Mouse (Mus musculus) G1E-ER4 (cell line): ENCODE results near the gene Zeb2. TPM values are rescaled to one million over a fixed set of nuclear protein-coding genes. Genes with fewer than 3 reads are reported as not detected.

Experiments used
- GATA1 ChIP-seq: IDR thresholded peaks from one replicate; pipeline ENCODE4 v1.8.0; 2012; ENCODE audit warnings: low read length, inconsistent platforms
- polyA plus RNA-seq: library from polyadenylated mRNA; stranded (reverse); fragments of >175 nt; gene quantifications from 2 replicates; pipeline ENCODE4 v1.2.3, GENCODE M21; 2012

Gene Zeb2
- polyA plus RNA-seq, 1 experiment = 7.6 TPM

DNA sequence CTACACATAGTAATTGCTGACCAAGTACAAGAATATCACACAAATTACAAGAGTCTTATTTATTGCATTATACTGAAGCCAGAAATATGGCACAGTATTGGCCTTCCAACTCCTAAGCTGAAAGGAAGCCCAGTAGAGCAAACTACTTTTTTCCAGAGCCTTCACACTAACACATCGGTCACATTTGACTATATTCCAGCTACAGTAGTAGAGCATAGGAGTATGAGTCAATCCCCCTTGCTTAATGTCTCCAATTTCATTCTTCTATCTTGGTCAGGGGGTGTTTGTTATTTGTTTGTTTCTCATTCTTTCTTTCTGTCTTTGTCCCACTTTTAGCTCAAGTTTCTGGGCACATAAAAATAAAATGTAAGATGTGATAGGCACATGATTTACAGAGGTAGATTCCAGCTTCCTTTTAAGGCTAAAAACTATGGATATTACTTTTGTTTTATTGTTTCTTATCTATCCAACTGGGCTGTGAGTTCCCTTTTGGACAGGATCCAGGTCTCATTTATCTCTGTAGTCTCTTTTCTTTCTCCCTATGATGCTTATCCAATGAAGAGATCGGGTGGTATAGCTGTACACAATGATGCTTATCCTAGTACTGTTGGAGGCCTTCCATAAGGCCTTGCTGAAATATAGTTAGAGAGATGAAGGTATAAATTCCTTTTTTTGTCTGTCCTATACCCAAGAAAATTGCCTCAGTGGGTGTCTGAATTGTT, 151.2 kb downstream of the Zeb2 start:
- TF ChIP-seq GATA1 = no peak

- no peak for TF ChIP-seq GATA1
These were observed 154.6 kb downstream of the Zeb2 start for GRCm38 (mm10) chr2:44962620-44963019.

DNA sequence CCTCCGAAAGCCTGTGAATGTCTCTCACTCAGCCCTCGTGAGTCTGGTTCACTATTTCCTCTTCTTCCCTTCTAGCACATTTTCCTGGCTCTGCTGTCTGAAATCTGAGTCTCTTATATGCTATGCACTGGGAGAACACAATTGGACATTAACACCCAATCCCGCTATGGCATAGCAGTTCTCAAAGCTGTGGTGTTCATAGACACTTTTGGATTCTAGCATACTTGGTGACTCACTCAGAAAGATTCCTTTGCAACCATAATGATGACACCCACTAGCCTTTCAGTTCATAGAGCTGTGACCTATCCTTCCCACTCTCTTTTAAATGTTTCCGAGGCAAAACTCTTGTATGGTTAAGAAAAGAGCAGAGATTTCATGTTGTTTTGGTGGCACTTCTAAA, 156.0 kb downstream of the Zeb2 start:
- no peak for TF ChIP-seq GATA1

GRCm38 (mm10) chr2:44960561-44960960, 156.6 kb downstream of the Zeb2 start:
- TF ChIP-seq GATA1 = no peak

DNA sequence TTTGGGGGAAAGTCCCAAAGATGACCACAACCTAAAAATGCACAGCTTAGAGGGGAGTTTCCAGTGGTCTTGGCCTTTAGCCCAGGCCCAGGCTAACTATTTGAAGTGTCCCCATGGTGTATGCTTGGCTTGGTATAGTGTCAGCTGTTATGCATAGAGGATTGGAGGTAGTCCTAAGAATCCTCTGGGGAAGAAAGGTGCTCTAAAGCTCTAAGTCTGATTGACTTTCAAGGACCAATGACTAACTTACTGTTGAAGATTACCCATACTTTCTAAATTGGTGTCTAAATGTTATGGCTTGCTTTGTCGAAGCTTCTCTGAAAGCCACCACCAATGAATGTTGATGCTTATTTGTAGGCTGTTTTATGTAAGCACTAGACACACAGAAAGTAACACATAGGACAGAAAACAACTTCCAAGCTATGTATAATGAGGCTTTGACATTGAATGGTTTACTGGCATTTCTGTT, 159.8 kb downstream of the Zeb2 start:
- TF ChIP-seq GATA1 = no peak

GRCm38 (mm10) chr2:44956232-44956631, 161.0 kb downstream of the Zeb2 start:
- no peak for TF ChIP-seq GATA1

- TF ChIP-seq GATA1 = no peak
These were observed 161.7 kb downstream of the Zeb2 start for GRCm38 (mm10) chr2:44955506-44955905.

- no peak for TF ChIP-seq GATA1
These were observed 163.0 kb downstream of the Zeb2 start for GRCm38 (mm10) chr2:44954180-44954579.

GRCm38 (mm10) chr2:44952830-44953422, 164.3 kb downstream of the Zeb2 start:
- TF ChIP-seq GATA1 = no peak

DNA sequence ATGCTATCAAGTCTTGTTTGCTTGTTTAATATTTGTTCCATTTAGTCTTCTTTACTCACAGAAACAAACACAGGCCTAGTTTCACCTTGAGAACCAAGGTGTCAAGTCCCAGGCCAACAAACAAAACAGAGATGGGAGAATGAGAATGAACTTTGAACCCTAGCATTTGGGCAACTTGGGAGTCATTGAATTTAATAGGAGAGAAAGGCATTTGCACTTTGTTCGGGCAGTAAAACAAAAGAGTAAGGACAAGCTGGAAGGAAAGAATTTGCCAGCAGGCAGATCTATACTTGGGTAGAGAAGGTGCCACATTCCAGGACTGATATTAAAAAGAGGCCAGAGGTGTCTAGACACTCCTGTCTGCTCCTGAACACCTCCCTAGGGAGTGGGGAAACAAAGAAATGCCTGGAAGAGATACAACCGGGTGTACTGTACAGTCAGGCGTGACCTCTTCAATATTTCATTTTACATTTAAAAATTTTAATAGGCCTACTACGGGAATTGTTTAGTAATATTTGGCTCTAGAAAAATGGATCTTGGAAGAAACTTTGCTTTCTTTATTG, 165.5 kb downstream of the Zeb2 start:
- TF ChIP-seq GATA1 = no peak

GRCm38 (mm10) chr2:44944689-44945088, 172.5 kb downstream of the Zeb2 start:
- TF ChIP-seq GATA1 = no peak

Other genes with a start within 250 kb of the Zeb2 start
- 2.3 and 2.8 TPM in 2 replicates for gene Gtdc1, start 189.7 kb downstream of the Zeb2 start, polyA plus RNA-seq